Comparison of ENCODE assay signal across 14 mouse cellular contexts in the genomic region with DNA sequence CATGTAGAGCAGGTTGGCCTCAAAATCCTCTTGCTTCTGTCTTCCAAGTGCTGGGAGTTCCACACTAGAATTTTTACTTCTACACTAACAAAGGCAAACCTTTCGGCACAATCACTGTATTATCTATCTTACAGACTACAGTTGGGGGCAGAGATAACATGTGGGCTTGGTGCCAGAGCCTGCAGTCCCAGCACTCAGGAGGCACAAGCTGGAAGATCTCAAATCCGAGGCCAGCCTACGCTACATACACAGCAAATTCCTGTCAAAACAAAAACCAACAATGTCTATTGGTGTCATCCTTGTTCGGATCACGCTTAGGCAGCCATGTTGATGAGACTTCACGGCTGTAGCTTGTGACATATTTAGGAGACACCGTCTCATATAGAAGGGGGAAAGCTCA.
"Had no signal": no experiment of that assay in that cellular context is flagged by ENCODE, and none has a peak within 500 bp of the region (broad histone marks: within the 10 kb centered on the region; RNA-seq: fewer than 3 reads in every experiment).

No protein-coding gene starts in this region.

- H3K4me2 ChIP-seq: intestine, embryonic 15.5 days; limb, embryonic 12.5 days; liver, embryonic 13.5 days; neural tube, embryonic 15.5 days had no signal

- ATAC-seq: intestine, embryonic 15.5 days had no signal

- H3K4me3 ChIP-seq: intestine, embryonic 15.5 days; layer of hippocampus, adult 2 months; limb, embryonic 12.5 days; liver, embryonic 13.5 days; midbrain, embryonic 10.5 days; myocyte; neural tube, embryonic 15.5 days had no signal

- H3K27me3 ChIP-seq: intestine, embryonic 15.5 days; liver, embryonic 13.5 days; neural tube, embryonic 15.5 days had no signal

- H3K9me3 ChIP-seq: intestine, embryonic 15.5 days; limb, embryonic 12.5 days; liver, embryonic 13.5 days; midbrain, embryonic 10.5 days; neural tube, embryonic 15.5 days had no signal

- DNase-seq: kidney, adult 18-20 months; kidney, postnatal 36 days; liver; liver, embryonic 13.5 days; lung, postnatal 10 days; midbrain, embryonic 14.5 days; thymus, adult 18-20 months; thymus, postnatal 14 days had no signal

- H3K36me3 ChIP-seq: intestine, embryonic 15.5 days; limb, embryonic 12.5 days; liver, embryonic 13.5 days; midbrain, embryonic 10.5 days; neural tube, embryonic 15.5 days had no signal

- H3K27ac ChIP-seq: intestine, embryonic 15.5 days; layer of hippocampus, adult 2 months; limb, embryonic 12.5 days; liver, embryonic 13.5 days; midbrain, embryonic 10.5 days; neural tube, embryonic 15.5 days had no signal

- H3K9ac ChIP-seq: intestine, embryonic 15.5 days; limb, embryonic 12.5 days; liver, embryonic 13.5 days; neural tube, embryonic 15.5 days had no signal
